13 mouse cellular contexts compared by ENCODE assay signal in genomic region chr17:25623935-25624334, GRCm38 (mm10). TPM values are rescaled to one million over a fixed set of nuclear protein-coding genes. Genes with fewer than 3 reads are reported as not detected.
DNase-seq lines count a peak whose midpoint lies in the region; ATAC-seq lines count a peak whose summit lies in the region.
"Had no signal": no experiment of that assay in that cellular context is flagged by ENCODE, and none has a peak within 500 bp of the region (broad histone marks: within the 10 kb centered on the region; RNA-seq: fewer than 3 reads in every experiment).

No protein-coding gene starts in this region.

- peak; percentile 80 for DNase-seq in layer of hippocampus, adult 11-12 months (ENCODE audit: low spot score)
- DNase-seq in layer of hippocampus, postnatal 10 days (ENCODE audit: low spot score in 2 of 2) = no peak
- peak; percentile 37 for DNase-seq in embryonic facial prominence, embryonic 10.5 days (ENCODE audit: low spot score)
- peak; percentile 65 to 70 for DNase-seq in layer of hippocampus, adult 8-10 months (ENCODE audit: low spot score in 2 of 2)
- DNase-seq in right cerebral cortex, adult 2 months (ENCODE audit: low spot score in 2 of 2) = peak; percentile 85 to 87
- no peak for DNase-seq in ovary, postnatal 14 days (ENCODE audit: low spot score)
- DNase-seq: adrenal gland, postnatal 10 days; kidney, postnatal 4 days; thymus, postnatal 4 days had no signal

- no peak for ATAC-seq in CD4-positive, CD25-positive, alpha-beta regulatory T cell, adult 4 months
- ATAC-seq: inflammation-experienced regulatory T-cells, adult 6 months; liver, embryonic 12.5 days; Patski had no signal

- H3K9me3 ChIP-seq in embryonic facial prominence, embryonic 10.5 days = no peaks in the 10 kb centered on the region
- H3K9me3 ChIP-seq: liver, embryonic 12.5 days had no signal

- peaks cover 6% of the 10 kb centered on the region; the same call in 1 of the 2 replicates for H3K27me3 ChIP-seq in embryonic facial prominence, embryonic 10.5 days (replicated peaks; ENCODE audit: low read depth, poor library complexity, severe bottlenecking)
- H3K27me3 ChIP-seq: liver, embryonic 12.5 days; Patski had no signal

- peaks cover 64% of the 10 kb centered on the region for H3K4me1 ChIP-seq in embryonic facial prominence, embryonic 10.5 days
- H3K4me1 ChIP-seq: liver, embryonic 12.5 days had no signal

- H3K4me3 ChIP-seq in embryonic facial prominence, embryonic 10.5 days = 0 out of 2 replicates have a peak overlapping the region, but pooled peaks have one; percentile 16
- H3K4me3 ChIP-seq: liver, embryonic 12.5 days had no signal

- peaks cover 14% of the 10 kb centered on the region for H3K36me3 ChIP-seq in embryonic facial prominence, embryonic 10.5 days (replicated peaks)

- 29% methylated on average over 11 of the region's 11 CpGs for WGBS in embryonic facial prominence, embryonic 10.5 days

- peak overlapping the region; percentile 76 for H3K27ac ChIP-seq in embryonic facial prominence, embryonic 10.5 days (replicated peaks)
- H3K27ac ChIP-seq: liver, embryonic 12.5 days had no signal

RNA-seq across cellular contexts. Expression of gene Lmf1, which starts 45.0 kb away (rescaled TPM):
- total RNA-seq in layer of hippocampus, postnatal 10 days (2021) = 10 to 100 TPM; 23.1 to 26.4 TPM
- 26.3 and 26.6 TPM in 2 replicates for polyA plus RNA-seq in embryonic facial prominence, embryonic 10.5 days (2016; fragmentation: Nextera tagmentation; extraction: Ambion mirVana)
- 10 to 100 TPM; 27.0 to 33.4 (median 28.4) TPM for total RNA-seq in layer of hippocampus, adult 8-10 months (2022)
- polyA plus RNA-seq in CD4-positive, CD25-positive, alpha-beta regulatory T cell, adult 4 months (2017; shearing (Covaris generic)) = 10 to 100 TPM; 22.0 to 26.0 TPM

RNA-seq across cellular contexts. Expression of gene Sox8, which starts 53.4 kb away (rescaled TPM):
- 10 to 100 TPM; 62.7 to 66.3 TPM for total RNA-seq in layer of hippocampus, postnatal 10 days (2021)
- 12.5 and 13.1 TPM in 2 replicates for polyA plus RNA-seq in embryonic facial prominence, embryonic 10.5 days (2016; fragmentation: Nextera tagmentation; extraction: Ambion mirVana)
- total RNA-seq in layer of hippocampus, adult 8-10 months (2022) = 10 to 100 TPM; 47.4 to 54.5 (median 52.1) TPM
- polyA plus RNA-seq in CD4-positive, CD25-positive, alpha-beta regulatory T cell, adult 4 months (2017; shearing (Covaris generic)) = not detected
- polyA plus RNA-seq: inflammation-experienced regulatory T-cells, adult 6 months had no signal

Comparison
In these comparisons a context has a peak if more than half of its experiments do, and no peak if none do; other contexts are left out.
1. DNase-seq: peak in layer of hippocampus, adult 11-12 months (single experiment), embryonic facial prominence, embryonic 10.5 days (single experiment), layer of hippocampus, adult 8-10 months (2 of 2) and right cerebral cortex, adult 2 months (2 of 2); none in layer of hippocampus, postnatal 10 days (0 of 2) and ovary, postnatal 14 days (single experiment).